Mouse (Mus musculus): ENCODE measurements around the gene Ager. TPM values are rescaled to one million over a fixed set of nuclear protein-coding genes. Genes with fewer than 3 reads are reported as not detected.

The Ager gene
- polyA plus RNA-seq, 1 experiment from 2014 or later = 1.3 TPM

DNA sequence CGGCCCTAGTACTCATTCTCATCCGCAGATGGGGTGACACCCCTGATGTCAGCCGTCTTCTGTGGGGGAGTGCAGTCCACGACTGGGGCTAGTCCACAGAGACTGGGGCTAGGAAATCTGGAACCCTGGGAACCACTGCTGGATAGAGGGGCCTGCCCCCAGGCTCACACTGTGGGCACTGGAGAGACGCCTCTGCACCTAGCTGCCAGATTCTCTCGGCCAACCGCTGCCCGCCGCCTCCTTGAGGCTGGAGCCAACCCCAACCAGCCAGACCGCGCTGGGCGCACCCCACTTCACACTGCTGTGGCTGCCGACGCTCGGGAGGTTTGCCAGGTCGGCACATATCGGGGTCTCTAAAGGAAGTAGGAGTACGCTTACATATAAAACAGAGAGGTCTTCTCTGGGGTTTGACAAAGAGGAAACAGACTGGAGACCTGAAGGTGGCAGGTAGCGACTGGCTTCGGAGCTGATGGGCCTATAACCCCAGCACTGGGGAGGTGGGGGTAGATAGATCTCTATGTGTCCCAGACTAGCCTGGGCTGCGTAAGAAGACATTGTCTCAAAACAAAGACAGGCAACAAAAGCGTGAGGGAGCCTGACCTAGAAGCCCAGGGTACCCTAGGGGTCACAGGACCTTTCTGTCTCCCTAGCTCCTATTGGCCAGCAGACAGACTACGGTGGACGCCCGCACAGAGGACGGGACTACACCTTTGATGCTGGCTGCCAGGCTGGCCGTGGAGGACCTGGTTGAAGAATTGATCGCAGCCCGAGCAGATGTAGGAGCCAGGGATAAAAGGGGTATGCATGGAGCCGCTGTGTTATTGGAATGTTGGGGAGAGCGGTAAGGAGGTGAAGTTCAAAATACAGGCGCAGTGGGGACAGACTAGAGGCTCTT lies 11.5 kb upstream of the Ager start:
- Histone ChIP-seq H3K4me3 (peak overlapping the region; percentile 83), H3K4me1 (peaks cover 47% of the 10 kb centered on the region), H3K9me3 (replicated peaks) (no peaks in the 10 kb centered on the region), H3K4me2 (peak overlapping the region; percentile 99), H3K27ac (no peak overlapping the region), H3K27me3 (replicated peaks) (peaks cover 13% of the 10 kb centered on the region), H3K9ac (peak overlapping the region; percentile 88; the same call in 1 of the 2 replicates), H3K36me3 (no peaks in the 10 kb centered on the region)
- 42% methylated on average over 32 of the region's 32 CpGs for WGBS (ENCODE audit: insufficient replicate concordance)
- ATAC-seq = no peak

DNA sequence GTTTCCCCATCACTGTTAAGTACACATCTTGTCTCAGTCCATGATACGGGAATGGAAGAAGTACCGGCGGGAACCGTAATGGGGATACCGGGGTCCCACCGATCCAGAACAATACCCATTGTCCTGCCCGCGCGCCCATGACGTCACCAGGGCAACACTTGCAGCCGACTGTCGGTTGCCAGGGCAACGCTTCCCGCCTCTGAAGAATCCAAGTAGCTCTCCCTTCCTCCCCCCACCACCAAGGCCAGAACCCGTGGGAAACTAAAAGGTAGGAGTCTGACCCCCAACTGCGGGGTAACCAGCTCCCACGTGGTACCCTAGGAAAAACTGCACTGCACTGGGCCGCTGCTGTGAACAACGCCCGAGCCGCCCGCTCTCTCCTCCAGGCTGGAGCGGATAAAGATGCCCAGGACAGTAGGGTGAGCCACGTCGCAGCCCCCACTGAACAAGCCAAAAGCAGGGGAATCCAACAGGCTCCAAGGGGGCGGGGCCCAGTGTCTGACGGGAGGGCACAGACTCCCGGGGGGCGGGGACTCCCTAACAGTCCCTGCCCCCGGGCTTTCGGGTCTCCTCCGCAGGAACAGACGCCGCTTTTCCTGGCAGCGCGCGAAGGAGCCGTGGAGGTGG lies 10.8 kb upstream of the Ager start:
- H3K27me3 ChIP-seq (replicated peaks) = peaks cover 13% of the 10 kb centered on the region
- peak overlapping the region; percentile 99 for H3K4me2 ChIP-seq
- peak overlapping the region; percentile 83 for H3K4me3 ChIP-seq
- peak; percentile 82 for ATAC-seq
- H3K36me3 ChIP-seq = no peaks in the 10 kb centered on the region
- H3K27ac ChIP-seq = peak overlapping the region; percentile 82
- peaks cover 54% of the 10 kb centered on the region for H3K4me1 ChIP-seq
- WGBS (ENCODE audit: insufficient replicate concordance) = under 1% methylated on average over 38 of the region's 38 CpGs
- no peaks in the 10 kb centered on the region for H3K9me3 ChIP-seq (replicated peaks)
- peak overlapping the region; percentile 88 for H3K9ac ChIP-seq

DNA sequence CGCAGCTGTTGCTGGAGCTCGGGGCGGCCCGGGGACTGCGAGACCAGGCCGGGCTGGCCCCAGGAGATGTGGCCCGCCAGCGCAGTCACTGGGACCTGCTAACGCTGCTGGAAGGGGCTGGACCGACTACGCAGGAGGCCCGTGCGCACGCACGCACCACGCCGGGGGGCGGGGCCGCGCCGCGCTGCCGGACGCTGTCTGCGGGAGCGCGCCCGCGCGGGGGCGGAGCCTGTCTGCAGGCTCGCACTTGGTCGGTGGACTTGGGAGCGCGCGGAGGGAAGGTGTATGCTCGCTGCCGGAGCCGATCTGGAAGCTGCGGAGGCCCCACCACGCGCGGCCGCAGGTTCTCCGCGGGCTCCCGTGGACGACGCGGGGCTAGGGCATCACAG lies 10.2 kb upstream of the Ager start:
- Histone ChIP-seq H3K9ac (peak overlapping the region; percentile 88), H3K4me2 (peak overlapping the region; percentile 99), H3K9me3 (replicated peaks) (no peaks in the 10 kb centered on the region), H3K27me3 (replicated peaks) (peaks cover 13% of the 10 kb centered on the region), H3K4me1 (peaks cover 56% of the 10 kb centered on the region), H3K36me3 (no peaks in the 10 kb centered on the region), H3K27ac (peak overlapping the region; percentile 82), H3K4me3 (peak overlapping the region; percentile 83)
- WGBS (ENCODE audit: insufficient replicate concordance) = under 1% methylated on average over 48 of the region's 50 CpGs
- ATAC-seq = peak; percentile 86

DNA sequence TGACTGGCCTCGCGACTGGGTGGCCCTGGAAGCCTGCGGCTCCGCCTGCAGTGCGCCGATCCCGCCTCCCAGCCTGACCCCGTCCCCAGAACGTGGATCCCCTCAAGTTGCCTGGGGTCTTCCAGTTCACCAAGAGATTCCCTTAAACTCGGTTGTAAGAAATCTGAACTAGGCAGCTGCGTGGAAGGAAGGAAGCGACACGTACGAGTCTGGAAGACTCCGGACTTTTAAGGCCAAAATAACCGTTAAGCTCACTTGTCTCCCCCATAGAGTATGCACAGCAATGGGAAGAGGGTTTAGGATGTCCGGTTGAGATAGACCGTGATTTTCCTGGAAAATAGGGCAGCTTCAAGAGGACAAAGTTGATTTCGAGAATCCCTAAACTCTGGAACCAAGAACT lies 9.8 kb upstream of the Ager start:
- 1% methylated on average over 19 of the region's 19 CpGs for WGBS (ENCODE audit: insufficient replicate concordance)

DNA sequence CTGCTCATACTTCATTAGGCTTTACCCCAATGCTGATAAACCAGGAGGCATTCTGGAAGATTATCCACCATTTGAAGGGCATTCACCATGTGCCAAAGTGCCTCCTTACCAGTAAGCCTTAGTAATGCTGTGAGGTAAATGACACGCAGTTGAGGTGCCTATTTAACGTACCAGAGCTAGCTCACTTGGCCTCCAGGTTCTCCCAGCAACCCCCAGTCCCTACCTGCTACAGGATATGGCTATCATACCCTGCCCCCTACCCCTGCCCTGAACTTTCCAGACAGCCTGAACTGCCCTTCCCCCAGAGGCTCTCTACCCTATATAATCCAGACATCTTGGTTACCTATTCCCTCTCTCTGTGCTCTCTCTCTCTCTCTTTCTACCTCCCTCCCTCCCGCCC lies 8.9 kb upstream of the Ager start:
- H3K9ac ChIP-seq = peak overlapping the region; percentile 97
- H3K27me3 ChIP-seq (replicated peaks) = peaks cover 8% of the 10 kb centered on the region
- no peak for ATAC-seq
- peak overlapping the region; percentile 89 for H3K27ac ChIP-seq
- H3K36me3 ChIP-seq = peaks cover 3% of the 10 kb centered on the region; the same call in 1 of the 2 replicates
- WGBS (ENCODE audit: insufficient replicate concordance) = 40% methylated on average over 3 of the region's 3 CpGs
- no peaks in the 10 kb centered on the region for H3K9me3 ChIP-seq (replicated peaks)
- peaks cover 70% of the 10 kb centered on the region for H3K4me1 ChIP-seq
- H3K4me3 ChIP-seq = 0 out of 2 replicates have a peak overlapping the region, but pooled peaks have one; percentile 83
- H3K4me2 ChIP-seq = peak overlapping the region; percentile 99

More for the DNA sequence above, 9.8 kb upstream of the Ager start:
- Histone ChIP-seq H3K36me3 (no peaks in the 10 kb centered on the region), H3K27me3 (replicated peaks) (peaks cover 13% of the 10 kb centered on the region), H3K9ac (peak overlapping the region; percentile 88), H3K9me3 (replicated peaks) (no peaks in the 10 kb centered on the region), H3K27ac (peak overlapping the region; percentile 82), H3K4me3 (peak overlapping the region; percentile 83), H3K4me1 (peaks cover 60% of the 10 kb centered on the region), H3K4me2 (peak overlapping the region; percentile 99)
- ATAC-seq = no peak

DNA sequence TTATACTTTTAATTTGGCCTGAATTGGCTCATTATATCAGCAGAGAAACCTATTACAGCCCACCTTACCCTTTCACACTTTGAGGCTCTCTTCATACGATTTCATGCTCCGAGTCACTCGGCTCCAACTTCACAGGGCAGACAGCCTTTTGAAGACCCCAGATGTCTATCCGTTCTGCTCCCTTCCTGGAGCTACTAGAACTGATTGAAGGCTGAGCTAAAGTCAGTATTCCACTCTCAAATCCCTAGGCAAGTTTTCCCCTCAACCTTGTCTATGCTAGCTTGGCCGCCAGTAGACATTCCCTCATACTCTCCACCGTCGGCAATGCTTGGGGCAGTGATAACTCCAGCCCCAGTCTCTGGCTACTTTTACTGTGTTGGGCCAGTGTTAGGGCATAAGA lies 8.5 kb upstream of the Ager start:
- peaks cover 7% of the 10 kb centered on the region for H3K36me3 ChIP-seq
- H3K4me1 ChIP-seq = peaks cover 74% of the 10 kb centered on the region
- peak overlapping the region; percentile 92 for H3K4me3 ChIP-seq
- no peak for ATAC-seq
- 19% methylated on average over 7 of the region's 7 CpGs for WGBS (ENCODE audit: insufficient replicate concordance)
- H3K4me2 ChIP-seq = peak overlapping the region; percentile 99
- peak overlapping the region; percentile 89 for H3K27ac ChIP-seq
- peak overlapping the region; percentile 97 for H3K9ac ChIP-seq
- H3K9me3 ChIP-seq (replicated peaks) = no peaks in the 10 kb centered on the region
- peaks cover 7% of the 10 kb centered on the region for H3K27me3 ChIP-seq (replicated peaks)

DNA sequence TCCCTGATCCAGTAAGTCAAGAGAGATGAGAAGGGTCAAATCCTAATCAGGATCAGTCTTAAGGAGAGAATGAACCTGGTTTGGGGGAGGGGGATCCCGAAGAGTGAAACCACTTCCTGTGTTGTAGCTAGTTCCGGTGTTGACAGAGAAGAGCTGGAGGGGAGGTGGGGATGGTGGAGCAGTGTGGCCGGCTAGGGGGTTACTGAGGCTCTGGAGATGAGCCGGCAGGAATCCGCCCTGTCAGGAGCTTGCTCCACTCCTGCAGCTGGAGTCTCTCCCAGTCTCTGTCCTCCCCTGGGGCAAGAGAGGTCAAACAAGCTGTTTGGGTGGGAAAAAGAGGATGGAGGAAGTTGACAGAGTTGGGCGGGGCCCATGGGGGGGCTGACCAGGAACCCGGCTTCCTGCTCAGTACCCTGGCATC lies 8.0 kb upstream of the Ager start, which contains the start of gene Gpsm3:
Gene Gpsm3 (plus strand): TSS at position 126 of the 421 bp plus-strand sequence.
- WGBS (ENCODE audit: insufficient replicate concordance) = 7% methylated on average over 7 of the region's 7 CpGs
- H3K27me3 ChIP-seq (replicated peaks) = peaks cover 7% of the 10 kb centered on the region
- ATAC-seq = no peak
- H3K27ac ChIP-seq = peak within 1 kb of the TSS; percentile 89
- H3K9me3 ChIP-seq (replicated peaks) = no peaks in the 10 kb centered on the region
- H3K4me2 ChIP-seq = peak within 1 kb of the TSS; percentile 99
- H3K36me3 ChIP-seq = peaks cover 12% of the 10 kb centered on the region
- H3K9ac ChIP-seq = peak within 1 kb of the TSS; percentile 97
- peaks cover 79% of the 10 kb centered on the region for H3K4me1 ChIP-seq
- peak within 1 kb of the TSS; percentile 92 for H3K4me3 ChIP-seq

DNA sequence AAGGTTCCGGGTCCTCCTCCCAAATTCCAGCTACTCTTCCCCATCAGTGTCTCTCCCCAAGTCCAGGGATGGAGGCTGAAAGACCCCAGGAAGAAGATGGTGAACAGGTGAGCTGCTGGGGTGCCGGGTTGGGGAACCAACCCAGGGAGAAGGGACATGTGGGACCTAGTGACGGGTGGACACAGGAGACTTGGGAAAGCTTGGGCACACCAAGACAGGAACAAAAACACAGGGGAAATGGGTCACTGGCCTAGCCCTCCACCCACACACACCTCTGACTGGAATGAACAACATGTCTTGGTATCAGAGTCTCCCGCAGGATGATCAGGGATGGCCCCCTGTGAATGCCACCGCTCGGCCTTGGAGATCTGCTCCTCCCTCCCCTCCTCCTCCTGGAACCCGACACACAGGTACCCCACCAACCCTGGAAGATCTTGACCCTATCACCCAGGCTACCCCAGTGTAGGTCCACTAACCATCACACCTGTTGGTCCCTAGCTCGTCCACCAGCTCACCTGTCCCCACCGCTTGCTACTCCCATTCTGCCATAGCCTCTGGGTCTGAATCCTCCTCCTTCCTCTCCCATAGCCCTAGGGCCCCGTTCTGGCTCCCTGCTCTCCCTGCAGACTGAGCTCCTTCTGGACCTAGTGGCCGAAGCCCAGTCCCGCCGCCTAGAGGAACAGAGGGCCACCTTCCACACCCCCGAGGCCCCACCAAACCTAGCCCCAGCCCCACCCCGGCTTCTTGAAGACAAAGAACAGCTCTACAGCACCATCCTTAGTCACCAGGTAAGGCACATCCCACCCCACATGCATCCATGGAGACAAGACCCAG lies 7.3 kb upstream of the Ager start:
- Histone ChIP-seq H3K27ac (peak overlapping the region; percentile 89), H3K4me2 (peak overlapping the region; percentile 99), H3K9me3 (replicated peaks) (no peaks in the 10 kb centered on the region), H3K27me3 (replicated peaks) (peaks cover 7% of the 10 kb centered on the region), H3K36me3 (peaks cover 19% of the 10 kb centered on the region), H3K9ac (peak overlapping the region; percentile 97), H3K4me3 (peak overlapping the region; percentile 92), H3K4me1 (peaks cover 86% of the 10 kb centered on the region)
- 43% methylated on average over 15 of the region's 15 CpGs for WGBS (ENCODE audit: insufficient replicate concordance)
- ATAC-seq = no peak

DNA sequence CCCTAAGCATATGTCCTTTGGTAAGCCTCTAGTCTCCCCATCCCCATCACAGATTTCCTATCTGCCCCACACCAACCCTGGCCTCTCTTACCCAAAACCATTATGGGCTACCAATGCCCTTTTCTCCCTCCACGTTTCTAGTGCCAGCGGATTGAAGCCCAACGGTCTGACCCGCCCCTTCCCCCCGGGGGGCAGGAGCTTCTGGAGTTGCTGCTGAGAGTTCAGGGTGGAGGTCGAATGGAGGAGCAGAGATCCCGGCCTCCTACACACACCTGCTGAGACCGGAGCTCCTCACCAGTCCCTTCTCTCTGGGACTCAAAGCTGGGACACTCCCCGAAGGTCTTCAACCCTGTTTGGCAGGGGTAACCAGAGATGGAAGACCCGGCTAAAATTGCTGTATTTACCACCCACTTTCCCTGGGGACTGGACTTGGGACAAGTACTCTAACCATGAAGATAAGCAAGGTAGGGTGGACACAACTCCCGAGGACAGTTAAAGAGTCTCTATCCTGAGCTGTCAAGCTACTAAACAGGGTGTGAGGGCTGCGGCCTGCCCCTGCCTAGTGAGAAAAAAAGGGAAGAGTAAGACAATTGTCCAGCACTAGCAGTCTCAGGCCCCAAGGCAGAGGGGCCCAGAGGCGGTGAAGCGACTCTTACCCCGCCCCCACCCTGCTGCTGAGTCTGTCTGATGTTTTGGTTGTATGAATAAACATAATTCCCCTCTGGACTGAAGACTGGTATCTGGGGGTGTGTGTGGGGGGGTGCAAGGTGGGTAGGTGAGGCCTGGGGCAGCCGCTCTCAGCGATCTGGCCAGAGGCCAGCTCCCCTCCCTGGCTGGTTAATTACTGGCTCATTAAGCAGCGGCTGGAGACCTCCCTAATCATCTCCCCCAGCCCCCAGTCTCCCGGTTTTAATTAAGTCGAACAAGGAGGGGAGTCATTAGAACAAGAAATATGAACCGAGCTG lies 6.4 kb upstream of the Ager start, which contains the start of gene Pbx2:
Gene Pbx2 (plus strand): TSS at position 238 of the 965 bp plus-strand sequence.
- Histone ChIP-seq H3K9me3 (replicated peaks) (no peaks in the 10 kb centered on the region), H3K9ac (peak within 1 kb of the TSS; percentile 97), H3K4me2 (peak within 1 kb of the TSS; percentile 99), H3K27ac (peak within 1 kb of the TSS; percentile 89), H3K4me3 (peak within 1 kb of the TSS; percentile 92), H3K36me3 (peaks cover 28% of the 10 kb centered on the region), H3K27me3 (replicated peaks) (no peaks in the 10 kb centered on the region), H3K4me1 (peaks cover 89% of the 10 kb centered on the region)
- 5% methylated on average over 21 of the region's 21 CpGs for WGBS (ENCODE audit: insufficient replicate concordance)
- no peak for ATAC-seq

DNA sequence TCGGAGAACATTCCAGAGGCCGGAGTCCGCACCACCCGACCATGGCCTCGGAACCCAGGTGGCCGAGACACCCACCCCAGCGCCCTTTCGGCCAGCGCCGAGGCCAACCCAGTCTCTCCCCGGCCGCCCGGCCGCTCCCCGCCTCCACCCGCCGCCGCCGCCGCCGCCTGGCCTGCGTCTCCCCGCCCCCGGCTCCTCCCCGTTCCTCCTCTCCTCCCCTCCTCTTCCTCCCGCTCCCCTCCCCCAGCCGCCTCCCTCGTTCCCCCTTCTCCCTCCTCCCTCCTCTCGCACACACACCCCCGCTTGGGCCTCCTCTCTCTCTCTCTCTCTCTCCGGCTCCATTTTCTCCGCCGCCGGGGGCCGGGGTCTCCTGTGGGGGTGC lies 5.7 kb upstream of the Ager start:
- no peaks in the 10 kb centered on the region for H3K9me3 ChIP-seq (replicated peaks)
- H3K36me3 ChIP-seq = peaks cover 28% of the 10 kb centered on the region
- H3K27me3 ChIP-seq (replicated peaks) = no peaks in the 10 kb centered on the region
- ATAC-seq = peak; percentile 66
- peak overlapping the region; percentile 89 for H3K27ac ChIP-seq
- WGBS (ENCODE audit: insufficient replicate concordance) = 2% methylated on average over 20 of the region's 35 CpGs
- peak overlapping the region; percentile 92 for H3K4me3 ChIP-seq
- peaks cover 88% of the 10 kb centered on the region for H3K4me1 ChIP-seq
- peak overlapping the region; percentile 97 for H3K9ac ChIP-seq
- peak overlapping the region; percentile 99 for H3K4me2 ChIP-seq

Measured in liver, embryonic 12.5 days (tissue).